Mouse (Mus musculus) splenic B cell, adult 2 months (primary cell): ENCODE results near the gene Hist1h4i.

ENCODE experiments used
- DNase-seq: peaks from one replicate; pipeline ENCODE4 v3.0.0-alpha.2; 2011; ENCODE audit warnings: low read depth, low spot score
- H3K27me3 ChIP-seq: 2 replicates; pipeline ENCODE4 v1.6.1; 2012; ENCODE audit warnings: mild to moderate bottlenecking, low read length, moderate library complexity, mixed read lengths; ENCODE audit not compliant: control insufficient read depth, poor library complexity, insufficient read depth, severe bottlenecking
- H3K36me3 ChIP-seq: 2 replicates; pipeline ENCODE4 v1.6.1; 2012; ENCODE audit warnings: mild to moderate bottlenecking, low read length, moderate library complexity, mixed read lengths; ENCODE audit not compliant: control insufficient read depth, poor library complexity, insufficient read depth, severe bottlenecking

Gene Hist1h4i

GRCm38 (mm10) chr13:21992550-21992949 is 48.6 kb downstream of the Hist1h4i start:
- H3K27me3 ChIP-seq = no peaks in the 10 kb centered on the region; the same call in 1 of the 2 replicates
- DNase-seq = no peak
- H3K36me3 ChIP-seq = no peaks in the 10 kb centered on the region
